ENCODE assay signal across 9 mouse cellular contexts in genomic region chr10:62683043-62683442, GRCm38 (mm10). TPM values are rescaled to one million over a fixed set of nuclear protein-coding genes. Genes with fewer than 3 reads are reported as not detected.
DNase-seq lines count a peak whose midpoint lies in the region; ATAC-seq and TF ChIP-seq lines count a peak whose summit lies in the region.
"Had no signal": no experiment of that assay in that cellular context is flagged by ENCODE, and none has a peak within 500 bp of the region (broad histone marks: within the 10 kb centered on the region; RNA-seq: fewer than 3 reads in every experiment).

No protein-coding gene starts in this region.

- no peaks in the 10 kb centered on the region for H3K4me1 ChIP-seq in heart, postnatal 0 days (ENCODE audit: control insufficient read depth, insufficient read depth)
- no peaks in the 10 kb centered on the region for H3K4me1 ChIP-seq in liver, postnatal 0 days (ENCODE audit: insufficient read depth)
- peaks cover 26% of the 10 kb centered on the region for H3K4me1 ChIP-seq in midbrain, embryonic 10.5 days
- H3K4me1 ChIP-seq: liver, embryonic 13.5 days had no signal

- no peak overlapping the region for H3K27ac ChIP-seq in heart, postnatal 0 days (ENCODE audit: low read depth)
- H3K27ac ChIP-seq in liver, postnatal 0 days (ENCODE audit: low read depth): no peak overlapping the region
- H3K27ac ChIP-seq in midbrain, embryonic 10.5 days (replicated peaks): no peak overlapping the region
- H3K27ac ChIP-seq: liver, embryonic 13.5 days had no signal

- no peak for TF ChIP-seq EP300 in heart, postnatal 0 days (IDR thresholded peaks at IDR 0.05; ENCODE audit: low read depth)
- no peak for TF ChIP-seq EP300 in liver, postnatal 0 days (IDR thresholded peaks at IDR 0.05; ENCODE audit: low read depth)

- TF ChIP-seq CTCF in heart, postnatal 0 days (IDR thresholded peaks at IDR 0.05; ENCODE audit: low read depth): peak; percentile 57
- peak; percentile 68 for TF ChIP-seq CTCF in liver, postnatal 0 days (IDR thresholded peaks at IDR 0.05; ENCODE audit: low read depth)

- no peak for DNase-seq in heart, postnatal 0 days (ENCODE audit: low spot score)
- no peak for DNase-seq in heart, adult 11 months
- DNase-seq in A20 (ENCODE audit: low read depth, low spot score): peak; percentile 29
- peak; percentile 29 to 61 for DNase-seq in adrenal gland, postnatal 36 days
- peak; percentile 50 for DNase-seq in liver, postnatal 0 days
- no peak for DNase-seq in spleen, adult 12 weeks (ENCODE audit: low spot score)
- DNase-seq in midbrain, embryonic 10.5 days (ENCODE audit: low spot score): no peak
- DNase-seq: liver, embryonic 13.5 days had no signal

- H3K36me3 ChIP-seq in heart, postnatal 0 days (replicated peaks; ENCODE audit: control insufficient read depth, insufficient read depth, low read length): no peaks in the 10 kb centered on the region
- H3K36me3 ChIP-seq in liver, postnatal 0 days (replicated peaks; ENCODE audit: insufficient read depth, low read length): no peaks in the 10 kb centered on the region
- no peaks in the 10 kb centered on the region for H3K36me3 ChIP-seq in midbrain, embryonic 10.5 days
- H3K36me3 ChIP-seq: liver, embryonic 13.5 days had no signal

- H3K9ac ChIP-seq in heart, postnatal 0 days (replicated peaks; ENCODE audit: low read depth, low read length): no peak overlapping the region
- no peak overlapping the region for H3K9ac ChIP-seq in liver, postnatal 0 days (replicated peaks)
- H3K9ac ChIP-seq: liver, embryonic 13.5 days had no signal

- peaks cover 5% of the 10 kb centered on the region for H3K9me3 ChIP-seq in heart, postnatal 0 days (replicated peaks; ENCODE audit: control insufficient read depth, low read length)
- H3K9me3 ChIP-seq in liver, postnatal 0 days (ENCODE audit: low read length): 0 out of 2 replicates have a peak, but pooled peaks cover 4% of the 10 kb centered on the region
- H3K9me3 ChIP-seq in midbrain, embryonic 10.5 days (replicated peaks): peaks cover 10% of the 10 kb centered on the region; the same call in 1 of the 2 replicates

- 0 out of 2 replicates have a peak, but pooled peaks cover 3% of the 10 kb centered on the region for H3K27me3 ChIP-seq in heart, postnatal 0 days (ENCODE audit: control insufficient read depth, insufficient read depth, low read length)
- H3K27me3 ChIP-seq in liver, postnatal 0 days (ENCODE audit: insufficient read depth, low read length): no peaks in the 10 kb centered on the region
- H3K27me3 ChIP-seq in midbrain, embryonic 10.5 days (ENCODE audit: low read depth, poor library complexity, severe bottlenecking): peaks cover 48% of the 10 kb centered on the region
- H3K27me3 ChIP-seq: liver, embryonic 13.5 days had no signal

- ATAC-seq in heart, postnatal 0 days (ENCODE audit: insufficient read depth, low read depth): no peak
- 0 out of 2 replicates have a peak, but pooled peaks have one; percentile 13 for ATAC-seq in liver, postnatal 0 days
- ATAC-seq in monocyte, adult 5-6 weeks (replicated peaks; ENCODE audit: insufficient number of reproducible peaks, low FRiP score, low TSS enrichment, poor library complexity, severe bottlenecking): no peak

- no peak overlapping the region for H3K4me2 ChIP-seq in heart, postnatal 0 days (ENCODE audit: low read depth, low read length)
- H3K4me2 ChIP-seq in liver, postnatal 0 days (ENCODE audit: low read depth, low read length): no peak overlapping the region
- H3K4me2 ChIP-seq: liver, embryonic 13.5 days had no signal

- WGBS in heart, postnatal 0 days: 43% methylated on average over 5 of the region's 5 CpGs
- WGBS in liver, postnatal 0 days (ENCODE audit: insufficient replicate concordance): 35% methylated on average over 5 of the region's 5 CpGs
- 56% methylated on average over 5 of the region's 5 CpGs for WGBS in midbrain, embryonic 10.5 days

- no peak overlapping the region for H3K4me3 ChIP-seq in heart, postnatal 0 days (ENCODE audit: low read depth, low read length)
- no peak overlapping the region for H3K4me3 ChIP-seq in liver, postnatal 0 days (ENCODE audit: low read depth, low read length)
- H3K4me3 ChIP-seq in midbrain, embryonic 10.5 days: no peak overlapping the region
- H3K4me3 ChIP-seq: liver, embryonic 13.5 days had no signal

RNA-seq across cellular contexts. Expression of gene Ddx50, which starts 32.0 kb away (rescaled TPM):
- 40.2 and 56.5 TPM in 2 replicates for total RNA-seq in heart, postnatal 0 days (2014; rRNA removed; ENCODE audit: low replicate concordance)
- 79.0 and 79.4 TPM in 2 replicates for polyA plus RNA-seq in heart, postnatal 0 days (2015; fragmentation: Nextera tagmentation; extraction: Ambion mirVana)
- total RNA-seq in adrenal gland, postnatal 36 days (2021): 100 to 1,000 TPM; 121 to 124 TPM
- 33.7 and 35.3 TPM in 2 replicates for polyA plus RNA-seq in liver, postnatal 0 days (2015; fragmentation: Nextera tagmentation; extraction: Ambion mirVana)
- 87.7 to 122 TPM (median 98.2 TPM) in 3 replicates for total RNA-seq in monocyte, adult 5-6 weeks (2017)
- 104 and 111 TPM in 2 replicates for polyA plus RNA-seq in midbrain, embryonic 10.5 days (2016; fragmentation: Nextera tagmentation; extraction: Ambion mirVana)

RNA-seq across cellular contexts. Expression of gene Stox1, which starts 42.9 kb away (rescaled TPM):
- total RNA-seq in heart, postnatal 0 days (2014; rRNA removed; ENCODE audit: low replicate concordance): 0.04 TPM in 1 of 2 replicates, not detected in the other
- 0.96 and 1.1 TPM in 2 replicates for polyA plus RNA-seq in heart, postnatal 0 days (2015; fragmentation: Nextera tagmentation; extraction: Ambion mirVana)
- under 1 TPM; 0.46 to 0.70 TPM for total RNA-seq in adrenal gland, postnatal 36 days (2021)
- polyA plus RNA-seq in liver, postnatal 0 days (2015; fragmentation: Nextera tagmentation; extraction: Ambion mirVana): 0.21 and 0.53 TPM in 2 replicates
- total RNA-seq in monocyte, adult 5-6 weeks (2017): 1.7 TPM in 1 of 3 replicates, not detected in the others
- 2.3 and 3.1 TPM in 2 replicates for polyA plus RNA-seq in midbrain, embryonic 10.5 days (2016; fragmentation: Nextera tagmentation; extraction: Ambion mirVana)

Comparison
In these comparisons a context has a peak if more than half of its experiments do, and no peak if none do; other contexts are left out.
1. DNase-seq: peak in A20 (single experiment), adrenal gland, postnatal 36 days (2 of 2) and liver, postnatal 0 days (single experiment); none in heart, postnatal 0 days (single experiment), heart, adult 11 months (single experiment), spleen, adult 12 weeks (single experiment) and midbrain, embryonic 10.5 days (single experiment).